Mouse (Mus musculus): ENCODE measurements around the gene Csnk1g2.

DNA sequence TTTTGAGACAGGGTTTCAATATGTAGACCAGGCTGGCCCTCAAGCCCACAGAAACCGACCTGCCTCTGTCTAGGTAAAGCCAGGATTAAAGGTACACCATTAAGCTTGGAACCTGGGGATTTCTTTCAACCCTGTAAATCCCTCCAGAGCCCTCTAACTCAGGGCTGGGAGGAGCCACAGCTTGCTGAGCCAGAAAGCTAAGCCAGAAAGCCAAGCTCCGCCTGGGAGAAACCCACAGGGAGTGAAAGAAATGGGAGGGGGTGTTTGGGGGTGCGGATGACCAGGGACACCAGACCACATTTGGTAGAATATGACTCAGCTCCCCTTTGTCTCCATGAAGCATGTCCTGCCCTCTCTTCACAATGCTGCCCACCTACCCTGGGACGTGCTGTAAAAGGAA lies 26.3 kb upstream of the Csnk1g2 start:
- TF ChIP-seq CTCF (IDR thresholded peaks at IDR 0.05; ENCODE audit: control insufficient read depth, insufficient read depth, insufficient read length) (no peak), MAX (IDR thresholded peaks at IDR 0.05) (no peak), CEBPB (IDR thresholded peaks at IDR 0.05; ENCODE audit: low read depth) (no peak), MYOD1 (IDR thresholded peaks at IDR 0.05; ENCODE audit: control insufficient read depth, insufficient read length, low read depth) (no peak), MYOG (IDR thresholded peaks at IDR 0.05; ENCODE audit: control insufficient read depth, extremely low read depth, insufficient read length) (no peak), USF1 (IDR thresholded peaks at IDR 0.05; ENCODE audit: low read depth) (no peak)
